Mouse (Mus musculus) limb, embryonic 14.5 days (tissue): ENCODE data around the gene Hras. TPM values are rescaled to one million over a fixed set of nuclear protein-coding genes. Genes with fewer than 3 reads are reported as not detected.

Source experiments
- ATAC-seq: fragments of 200-750 bp; cut with Nextera tagmentation; 2 replicates; pipeline ENCODE4 v1.8.0; 2017; ENCODE audit warnings: low read depth, moderate number of reproducible peaks, moderate TSS enrichment; ENCODE audit not compliant: low FRiP score
- DNase-seq: peaks from one replicate; pipeline ENCODE4 v3.0.0-alpha.2; 2015; ENCODE audit warnings: low spot score
- H3K27ac ChIP-seq: fragments of 300-500 bp; sonication (generic); replicated peaks from 2 replicates; pipeline ENCODE4 v1.5.1; 2014; ENCODE audit warnings: low read depth, mild to moderate bottlenecking, low read length, moderate library complexity, mixed read lengths
- H3K27me3 ChIP-seq: fragments of 300-500 bp; sonication (generic); 2 replicates; pipeline ENCODE4 v1.6.1; 2014; ENCODE audit warnings: low read length, mixed read lengths; ENCODE audit not compliant: control insufficient read depth, insufficient read depth
- H3K36me3 ChIP-seq: fragments of 300-500 bp; sonication (generic); 2 replicates; pipeline ENCODE4 v1.6.1; 2014; ENCODE audit warnings: mild to moderate bottlenecking, low read length, moderate library complexity, mixed read lengths; ENCODE audit not compliant: control insufficient read depth, insufficient read depth
- H3K4me1 ChIP-seq: fragments of 300-500 bp; sonication (generic); 2 replicates; pipeline ENCODE4 v1.6.1; 2014; ENCODE audit warnings: antibody characterized with exemption, low read length, mixed read lengths; ENCODE audit not compliant: control insufficient read depth, insufficient read depth
- H3K4me2 ChIP-seq: fragments of 300-500 bp; sonication (generic); replicated peaks from 2 replicates; pipeline ENCODE4 v1.6.1; 2014; ENCODE audit warnings: low read depth, mild to moderate bottlenecking, low read length, moderate library complexity; ENCODE audit not compliant: severe bottlenecking
- H3K4me3 ChIP-seq: fragments of 300-500 bp; sonication (generic); replicated peaks from 2 replicates; pipeline ENCODE4 v1.5.1; 2014; ENCODE audit warnings: low read length
- H3K9ac ChIP-seq: fragments of 300-500 bp; sonication (generic); 2 replicates; pipeline ENCODE4 v1.6.1; 2014; ENCODE audit warnings: mild to moderate bottlenecking, low read depth, low read length, moderate library complexity; ENCODE audit not compliant: severe bottlenecking
- H3K9me3 ChIP-seq: fragments of 300-500 bp; sonication (generic); 2 replicates; pipeline ENCODE4 v1.6.1; 2016; ENCODE audit warnings: low read length; ENCODE audit not compliant: control insufficient read depth
- POLR2A ChIP-seq: fragments of 200-500 bp; IDR thresholded peaks from 2 replicates; pipeline ENCODE4 v1.8.0; 2012; ENCODE audit warnings: inconsistent platforms, mild to moderate bottlenecking, moderate library complexity, borderline replicate concordance; ENCODE audit not compliant: insufficient read depth, insufficient read length; ENCODE audit errors: extremely low read depth
- WGBS: fragments of 180-500 bp; shearing (Covaris S2); extraction: QIAGEN DNeasy Blood & Tissue Kit; methylation state at CpG from one replicate; pipeline ENCODE4 v1.1.7; 2014; 5-methylcytosine and 5-hydroxymethylcytosine counted together
- polyA plus RNA-seq, 2 experiments: library from polyadenylated mRNA; depleted of rRNA in 1 of 2; stranded (reverse) in 1 of 2; unstranded in 1 of 2; fragments of >200 nt; fragmentation: Nextera tagmentation in 1 of 2; extraction: Ambion mirVana in 1 of 2; gene quantifications; 2 replicates each; pipeline versions ENCODE4 v1.2.1 to v1.2.3; 2012 to 2014

The Hras gene
- polyA plus RNA-seq, 2 experiments, result 112 to 143 TPM

DNA sequence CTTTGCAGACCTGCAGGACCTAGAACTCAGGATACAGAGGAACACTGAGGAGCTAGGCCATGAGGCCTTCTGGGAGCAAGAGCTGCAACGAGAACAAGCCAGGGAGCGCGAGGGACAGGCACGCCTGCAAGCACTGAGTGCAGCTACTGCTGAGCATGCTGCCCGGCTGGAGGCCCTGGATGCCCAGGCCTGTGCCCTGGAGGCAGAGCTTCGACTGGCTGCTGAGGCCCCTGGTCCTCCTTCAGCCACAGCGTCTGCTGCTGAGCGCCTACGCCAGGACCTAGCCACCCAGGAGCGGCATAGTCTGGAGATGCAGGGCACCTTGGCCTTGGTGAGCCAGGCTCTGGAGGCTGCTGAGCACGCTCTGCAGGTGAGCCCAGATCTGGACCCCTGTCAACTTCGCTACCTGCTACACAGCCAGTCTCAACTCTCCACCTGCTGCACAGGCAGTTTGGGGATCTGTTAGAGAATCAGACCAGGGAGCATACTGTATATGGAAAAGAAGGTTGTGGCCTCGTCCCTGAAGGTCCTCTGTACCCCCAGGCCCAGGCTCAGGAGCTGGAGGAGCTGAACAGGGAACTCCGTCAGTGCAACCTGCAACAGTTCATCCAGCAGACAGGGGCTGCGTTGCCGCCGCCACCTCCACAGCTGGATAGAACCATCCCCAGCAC is 23.7 kb upstream of the Hras start:
- WGBS, result 88% methylated on average over 17 of the region's 17 CpGs
- H3K4me2 ChIP-seq, result no peak overlapping the region
- no peak overlapping the region for H3K27ac ChIP-seq

DNA sequence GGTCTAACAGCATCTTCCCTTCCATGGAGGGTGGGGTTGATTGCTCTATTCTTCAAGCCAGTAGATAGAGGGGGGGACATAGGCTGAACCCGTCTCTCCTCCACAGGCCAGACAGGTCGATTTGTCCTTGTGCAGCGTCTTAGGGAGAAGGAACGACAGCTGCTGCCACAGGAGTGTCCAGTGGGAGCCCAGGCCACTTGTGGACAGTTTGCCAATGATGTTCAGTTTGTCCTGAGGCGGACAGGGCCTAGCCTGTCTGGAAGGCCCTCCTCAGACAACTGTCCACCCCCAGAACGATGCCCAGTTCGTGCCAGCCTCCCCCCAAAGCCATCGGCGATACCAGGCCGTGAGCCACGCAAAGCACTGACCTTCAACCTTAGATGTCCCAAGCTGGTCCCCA is 23.1 kb upstream of the Hras start:
- Histone ChIP-seq H3K36me3 (peaks cover 22% of the 10 kb centered on the region), H3K27me3 (no peaks in the 10 kb centered on the region), H3K27ac (no peak overlapping the region), H3K9me3 (no peaks in the 10 kb centered on the region), H3K4me2 (peak overlapping the region; percentile 88; the same call in 1 of the 2 replicates), H3K4me3 (peak overlapping the region; percentile 59; the same call in 1 of the 2 replicates), H3K9ac (no peak overlapping the region), H3K4me1 (peaks cover 13% of the 10 kb centered on the region; the same call in 1 of the 2 replicates)
- no peak for DNase-seq
- ATAC-seq, result no peak
- 83% methylated on average over 11 of the region's 11 CpGs for WGBS
- TF ChIP-seq POLR2A, result no peak

More for the DNA sequence above, 23.7 kb upstream of the Hras start:
- DNase-seq (no peak), ATAC-seq (no peak)
- Histone ChIP-seq H3K9me3 (no peaks in the 10 kb centered on the region), H3K9ac (no peak overlapping the region), H3K4me1 (peaks cover 18% of the 10 kb centered on the region), H3K36me3 (peaks cover 22% of the 10 kb centered on the region), H3K27me3 (no peaks in the 10 kb centered on the region), H3K4me3 (no peak overlapping the region)
- TF ChIP-seq POLR2A, result no peak

- no peaks in the 10 kb centered on the region for H3K27me3 ChIP-seq
- 0 out of 2 replicates have a peak, but pooled peaks have one; percentile 20 for TF ChIP-seq POLR2A
- peak overlapping the region; percentile 88 for H3K4me2 ChIP-seq
- H3K27ac ChIP-seq, result 0 out of 2 replicates have a peak overlapping the region, but pooled peaks have one; percentile 45
- peaks cover 13% of the 10 kb centered on the region; the same call in 1 of the 2 replicates for H3K4me1 ChIP-seq
- peak overlapping the region; percentile 68 for H3K9ac ChIP-seq
- H3K9me3 ChIP-seq, result no peaks in the 10 kb centered on the region
- DNase-seq, result peak; percentile 31
- H3K4me3 ChIP-seq, result peak overlapping the region; percentile 59
- peak; percentile 79 for ATAC-seq
- 2% methylated on average over 28 of the region's 42 CpGs for WGBS
- H3K36me3 ChIP-seq, result peaks cover 22% of the 10 kb centered on the region
Observed at GRCm38 (mm10) chr7:141215880-141216733, 22.3 kb upstream of the Hras start.

DNA sequence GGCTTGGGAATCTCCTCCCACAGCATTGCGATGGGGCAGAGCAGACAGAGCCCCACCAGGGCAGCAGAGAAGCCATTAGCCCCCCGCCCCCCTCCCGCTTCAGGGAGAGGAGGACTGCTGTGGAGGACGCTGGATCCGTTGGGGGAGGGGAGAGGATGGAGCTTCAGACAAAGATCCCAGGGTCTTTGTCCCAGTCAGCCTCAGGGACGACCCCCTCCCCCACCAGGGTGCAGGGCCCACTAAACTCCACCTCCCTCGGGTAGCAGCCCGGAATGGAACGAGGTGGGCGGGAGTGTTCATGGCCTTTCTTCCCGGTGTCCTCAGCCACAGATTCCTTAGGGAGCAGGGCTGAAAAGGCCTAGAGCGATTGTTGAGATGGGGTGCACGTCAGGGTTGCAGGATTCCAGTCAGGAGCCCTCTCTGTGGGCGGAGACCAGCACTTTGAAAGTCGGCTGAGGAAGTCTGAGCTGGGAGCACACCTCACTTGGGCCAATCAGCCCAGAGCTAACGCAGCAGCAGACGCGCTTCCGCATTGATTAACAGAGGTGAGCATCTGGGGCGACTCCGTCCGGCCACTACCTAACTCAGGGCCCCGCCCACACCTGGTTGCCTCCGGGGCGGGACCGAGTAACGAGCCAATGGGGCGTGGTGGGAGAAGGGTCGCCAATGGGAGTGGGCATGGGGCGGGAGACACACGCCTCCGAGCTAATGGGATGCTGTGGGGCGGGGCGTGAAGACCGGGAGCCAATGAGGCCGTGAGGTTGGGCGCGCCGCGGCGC is 21.5 kb upstream of the Hras start, which contains the start of gene Rassf7:
Gene Rassf7 (plus strand): TSS at position 760 of the 779 bp plus-strand sequence.
- peak; percentile 81; the same call in 1 of the 2 replicates for TF ChIP-seq POLR2A
- ATAC-seq, result peak; percentile 98
- WGBS, result under 1% methylated on average over 39 of the region's 41 CpGs

More for the DNA sequence above, 21.5 kb upstream of the Hras start, which contains the start of gene Rassf7:
- H3K9ac ChIP-seq, result peak within 1 kb of the TSS; percentile 68
- H3K4me2 ChIP-seq, result peak within 1 kb of the TSS; percentile 88
- peak within 1 kb of the TSS; percentile 77 for H3K27ac ChIP-seq
- no peaks in the 10 kb centered on the region for H3K9me3 ChIP-seq
- H3K27me3 ChIP-seq, result no peaks in the 10 kb centered on the region
- peak; percentile 94 for DNase-seq
- H3K4me1 ChIP-seq, result peaks cover 6% of the 10 kb centered on the region; the same call in 1 of the 2 replicates
- H3K36me3 ChIP-seq, result peaks cover 22% of the 10 kb centered on the region
- H3K4me3 ChIP-seq, result peak within 1 kb of the TSS; percentile 59
